Mouse (Mus musculus) ES-E14 (cell line): ENCODE results near the gene Ankrd34a. TPM values are rescaled to one million over a fixed set of nuclear protein-coding genes. Genes with fewer than 3 reads are reported as not detected.

Source experiments
- DNase-seq: peaks from one replicate; pipeline ENCODE4 v3.0.0-alpha.2; 2013; ENCODE audit warnings: low read depth, low spot score
- H3K27ac ChIP-seq: 2 replicates; pipeline ENCODE4 v1.5.1; 2012; ENCODE audit warnings: low read depth, mild to moderate bottlenecking, low read length, moderate library complexity, mixed read lengths; ENCODE audit not compliant: poor library complexity, insufficient read depth, severe bottlenecking
- H3K36me3 ChIP-seq: 2 replicates; pipeline ENCODE4 v1.6.1; 2012; ENCODE audit warnings: mild to moderate bottlenecking, low read length, moderate library complexity, mixed read lengths; ENCODE audit not compliant: control insufficient read depth, poor library complexity, insufficient read depth, severe bottlenecking
- H3K4me1 ChIP-seq, 2 experiments: fragments of 150-350 bp in 1 of 2; sonication (generic) in 1 of 2; 2 replicates each; pipeline ENCODE4 v1.6.1; 2012; ENCODE audit warnings: low read length in 2 of 2, mild to moderate bottlenecking in 1 of 2, mixed read lengths in 1 of 2; ENCODE audit not compliant: control insufficient read depth in 2 of 2, insufficient read depth in 2 of 2, poor library complexity in 1 of 2
- H3K4me3 ChIP-seq, 2 experiments: fragments of 150-350 bp in 1 of 2; sonication (generic) in 1 of 2; 2 replicates each; pipeline ENCODE4 v1.5.1; 2012; ENCODE audit warnings: low read length in 2 of 2, low read depth in 1 of 2, mild to moderate bottlenecking in 1 of 2, mixed read lengths in 1 of 2; ENCODE audit not compliant: insufficient read depth in 1 of 2, poor library complexity in 1 of 2, severe bottlenecking in 1 of 2
- H3K9ac ChIP-seq: 2 replicates; pipeline ENCODE4 v1.6.1; 2012; ENCODE audit warnings: low read depth, mild to moderate bottlenecking, low read length, mixed read lengths; ENCODE audit not compliant: poor library complexity, insufficient read depth, severe bottlenecking
- H3K9me3 ChIP-seq: fragments of 150-350 bp; sonication (generic); 2 replicates; pipeline ENCODE4 v1.6.1; 2012; ENCODE audit warnings: low read depth, mild to moderate bottlenecking, low read length; ENCODE audit not compliant: control insufficient read depth, insufficient read depth
- CHD2 ChIP-seq: IDR thresholded peaks from 2 replicates; pipeline ENCODE4 v1.6.1; 2014; ENCODE audit warnings: mild to moderate bottlenecking, low read depth, low read length, inconsistent platforms
- HCFC1 ChIP-seq: IDR thresholded peaks from 2 replicates; pipeline ENCODE4 v1.6.1; 2012; ENCODE audit warnings: low read length, inconsistent platforms, borderline replicate concordance; ENCODE audit not compliant: insufficient read depth
- MAFK ChIP-seq: IDR thresholded peaks from 2 replicates; pipeline ENCODE4 v1.6.1; 2014; ENCODE audit warnings: mild to moderate bottlenecking, low read depth, low read length, inconsistent platforms; ENCODE audit not compliant: insufficient read depth
- ZC3H11A ChIP-seq: IDR thresholded peaks from 2 replicates; pipeline ENCODE4 v1.6.1; 2012; ENCODE audit warnings: low read depth, mild to moderate bottlenecking, inconsistent platforms, low read length, borderline replicate concordance
- ZNF384 ChIP-seq: IDR thresholded peaks from 2 replicates; pipeline ENCODE4 v1.6.1; 2012; ENCODE audit warnings: low read depth, low read length, inconsistent platforms
- in situ Hi-C, 2 experiments: fragments of 600-800 bp; cut with MboI; formaldehyde crosslinking; loops; one replicate each; pipeline ENCODE4 v1.15.1; 2025; ENCODE audit warnings: low sequenced_read_pairs in 2 of 2, inconsistent platforms in 1 of 2; ENCODE audit not compliant: unreplicated experiment in 2 of 2
- total RNA-seq: library from RNA; depleted of rRNA; stranded (reverse); fragments of 300-350 nt; gene quantifications from 2 replicates; pipeline ENCODE4 v1.2.3, GENCODE M21; 2012

The Ankrd34a gene
- total RNA-seq, 1 experiment = 0.67 TPM

GRCm38 (mm10) chr3:96577566-96577965 lies 18.9 kb upstream of the Ankrd34a start:
- DNase-seq = no peak
- no peak for TF ChIP-seq MAFK
- TF ChIP-seq CHD2 = no peak
- no peak for TF ChIP-seq ZC3H11A
- no peak for TF ChIP-seq HCFC1
- TF ChIP-seq ZNF384 = no peak
- Histone ChIP-seq H3K4me3 (peak overlapping the region; percentile 37 to 55), H3K9me3 (no peaks in the 10 kb centered on the region), H3K9ac (peak overlapping the region; percentile 67), H3K27ac (peak overlapping the region; percentile 100), H3K4me1 (peaks cover 0 to 46% of the 10 kb centered on the region in 2 experiments; a peak in 3 of 4 replicates), H3K36me3 (no peaks in the 10 kb centered on the region)
- in situ Hi-C loops = no loop called here

GRCm38 (mm10) chr3:96578561-96579238 lies 17.7 kb upstream of the Ankrd34a start:
- in situ Hi-C loops = no loop called here
- Histone ChIP-seq H3K4me3 (no peak overlapping the region), H3K36me3 (no peaks in the 10 kb centered on the region), H3K4me1 (peaks cover 0 to 38% of the 10 kb centered on the region in 2 experiments; a peak in 3 of 4 replicates), H3K9ac (peak overlapping the region; percentile 4; the same call in 1 of the 2 replicates), H3K27ac (peak overlapping the region; percentile 100; the same call in 1 of the 2 replicates), H3K9me3 (no peaks in the 10 kb centered on the region)
- TF ChIP-seq HCFC1 (no peak), ZC3H11A (no peak), MAFK (no peak), CHD2 (no peak), ZNF384 (no peak)
- DNase-seq = no peak

GRCm38 (mm10) chr3:96579239-96579750 lies 17.1 kb upstream of the Ankrd34a start:
- DNase-seq = no peak
- no peaks in the 10 kb centered on the region for H3K36me3 ChIP-seq
- H3K4me1 ChIP-seq = peaks cover 0 to 34% of the 10 kb centered on the region in 2 experiments; a peak in 3 of 4 replicates
- no peak overlapping the region for H3K4me3 ChIP-seq
- H3K9ac ChIP-seq = no peak overlapping the region; the same call in 1 of the 2 replicates
- H3K27ac ChIP-seq = no peak overlapping the region; the same call in 1 of the 2 replicates
- TF ChIP-seq ZC3H11A = no peak
- TF ChIP-seq MAFK = no peak
- no peak for TF ChIP-seq CHD2
- no peak for TF ChIP-seq HCFC1
- no peak for TF ChIP-seq ZNF384
- in situ Hi-C loops = no loop called here
- no peaks in the 10 kb centered on the region for H3K9me3 ChIP-seq

GRCm38 (mm10) chr3:96579885-96580454 lies 16.5 kb upstream of the Ankrd34a start:
- Histone ChIP-seq H3K9me3 (no peaks in the 10 kb centered on the region), H3K36me3 (no peaks in the 10 kb centered on the region), H3K27ac (no peak overlapping the region), H3K4me1 (peaks cover 0 to 29% of the 10 kb centered on the region in 2 experiments; a peak in 3 of 4 replicates), H3K9ac (peak overlapping the region; percentile 62; the same call in 1 of the 2 replicates), H3K4me3 (peak overlapping the region in 1 of 2 experiments; percentile 2; a peak in 1 of 4 replicates)
- DNase-seq = peak; percentile 89
- TF ChIP-seq HCFC1 = peak; percentile 48; the same call in 1 of the 2 replicates
- TF ChIP-seq MAFK = no peak
- peak; percentile 100 for TF ChIP-seq ZC3H11A
- in situ Hi-C loops = no loop called here
